Comparison of ENCODE assay signal across 14 mouse cellular contexts in genomic region chr1:137588304-137589300, GRCm38 (mm10).
DNase-seq lines count a peak whose midpoint lies in the region; ATAC-seq and TF ChIP-seq lines count a peak whose summit lies in the region.
"Had no signal": no experiment of that assay in that cellular context is flagged by ENCODE, and none has a peak within 500 bp of the region (broad histone marks: within the 10 kb centered on the region; RNA-seq: fewer than 3 reads in every experiment).

No protein-coding gene starts in this region.

- no peak overlapping the region for H3K4me2 ChIP-seq in forebrain, embryonic 16.5 days (ENCODE audit: low read length)
- no peak overlapping the region for H3K4me2 ChIP-seq in forebrain, embryonic 15.5 days (replicated peaks)
- no peak overlapping the region for H3K4me2 ChIP-seq in hindbrain, postnatal 0 days (ENCODE audit: low read depth, low read length)
- no peak overlapping the region for H3K4me2 ChIP-seq in hindbrain, embryonic 12.5 days (replicated peaks)
- H3K4me2 ChIP-seq: embryonic facial prominence, embryonic 12.5 days had no signal

- no peak for TF ChIP-seq POLR2A in embryonic fibroblast, embryonic 13.5 days (IDR thresholded peaks at IDR 0.05; ENCODE audit: low read depth, low read length)

- WGBS in forebrain, embryonic 16.5 days = 74% methylated on average over 6 of the region's 6 CpGs
- 77% methylated on average over 6 of the region's 6 CpGs for WGBS in forebrain, embryonic 15.5 days
- WGBS in hindbrain, postnatal 0 days = 74% methylated on average over 6 of the region's 6 CpGs
- 89% methylated on average over 6 of the region's 6 CpGs for WGBS in hindbrain, embryonic 12.5 days

- no peaks in the 10 kb centered on the region; the same call in 1 of the 2 replicates for H3K4me1 ChIP-seq in forebrain, embryonic 16.5 days (replicated peaks; ENCODE audit: control insufficient read depth, insufficient read depth, low read length)
- no peaks in the 10 kb centered on the region for H3K4me1 ChIP-seq in forebrain, embryonic 15.5 days
- 0 out of 2 replicates have a peak, but pooled peaks cover 3% of the 10 kb centered on the region for H3K4me1 ChIP-seq in hindbrain, postnatal 0 days (ENCODE audit: insufficient read depth, low read length)
- H3K4me1 ChIP-seq in hindbrain, embryonic 12.5 days = no peaks in the 10 kb centered on the region
- H3K4me1 ChIP-seq in embryonic fibroblast, embryonic 13.5 days (ENCODE audit: control insufficient read depth, insufficient read depth, low read length) = peaks cover 4% of the 10 kb centered on the region; the same call in 1 of the 2 replicates
- H3K4me1 ChIP-seq: embryonic facial prominence, embryonic 12.5 days; megakaryocyte, embryonic 14.5 days had no signal

- H3K9ac ChIP-seq in forebrain, embryonic 16.5 days (replicated peaks; ENCODE audit: low read depth, low read length) = no peak overlapping the region
- H3K9ac ChIP-seq in forebrain, embryonic 15.5 days (replicated peaks) = no peak overlapping the region
- H3K9ac ChIP-seq in hindbrain, postnatal 0 days (replicated peaks; ENCODE audit: low read length) = no peak overlapping the region
- no peak overlapping the region for H3K9ac ChIP-seq in hindbrain, embryonic 12.5 days
- H3K9ac ChIP-seq: embryonic facial prominence, embryonic 12.5 days had no signal

- H3K9me3 ChIP-seq in forebrain, embryonic 16.5 days (ENCODE audit: control insufficient read depth, low read length) = no peaks in the 10 kb centered on the region
- H3K9me3 ChIP-seq in forebrain, embryonic 15.5 days = no peaks in the 10 kb centered on the region
- H3K9me3 ChIP-seq in hindbrain, postnatal 0 days (ENCODE audit: low read length) = no peaks in the 10 kb centered on the region
- H3K9me3 ChIP-seq in hindbrain, embryonic 12.5 days (replicated peaks) = no peaks in the 10 kb centered on the region
- H3K9me3 ChIP-seq: embryonic facial prominence, embryonic 12.5 days; megakaryocyte, embryonic 14.5 days had no signal

- no peak for TF ChIP-seq CTCF in hindbrain, postnatal 0 days (IDR thresholded peaks at IDR 0.05; ENCODE audit: low read depth)
- no peak for TF ChIP-seq CTCF in embryonic fibroblast, embryonic 13.5 days (IDR thresholded peaks at IDR 0.05; ENCODE audit: borderline replicate concordance, insufficient read depth, low read length)

- H3K27me3 ChIP-seq in forebrain, embryonic 16.5 days (replicated peaks; ENCODE audit: control insufficient read depth, insufficient read depth, low read length) = no peaks in the 10 kb centered on the region
- no peaks in the 10 kb centered on the region for H3K27me3 ChIP-seq in forebrain, embryonic 15.5 days
- H3K27me3 ChIP-seq in hindbrain, postnatal 0 days (ENCODE audit: insufficient read depth, low read length) = no peaks in the 10 kb centered on the region
- no peaks in the 10 kb centered on the region for H3K27me3 ChIP-seq in hindbrain, embryonic 12.5 days
- H3K27me3 ChIP-seq: embryonic facial prominence, embryonic 12.5 days; megakaryocyte, embryonic 14.5 days had no signal

- H3K27ac ChIP-seq in forebrain, embryonic 16.5 days (ENCODE audit: low read length) = no peak overlapping the region
- H3K27ac ChIP-seq in forebrain, embryonic 15.5 days (replicated peaks) = no peak overlapping the region
- no peak overlapping the region; the same call in 1 of the 2 replicates for H3K27ac ChIP-seq in hindbrain, postnatal 0 days
- H3K27ac ChIP-seq in hindbrain, embryonic 12.5 days = no peak overlapping the region
- H3K27ac ChIP-seq in embryonic fibroblast, embryonic 13.5 days (ENCODE audit: insufficient read depth, low read length) = peak overlapping the region; percentile 65; the same call in 1 of the 2 replicates
- H3K27ac ChIP-seq: embryonic facial prominence, embryonic 12.5 days had no signal

- DNase-seq in hindbrain, postnatal 0 days (ENCODE audit: low spot score) = peak; percentile 31
- DNase-seq in adrenal gland, postnatal 10 days = no peak
- DNase-seq in adipocyte (ENCODE audit: low spot score) = no peak
- DNase-seq: lung, adult 18-20 months had no signal

- no peaks in the 10 kb centered on the region for H3K36me3 ChIP-seq in forebrain, embryonic 16.5 days (ENCODE audit: control insufficient read depth, insufficient read depth)
- H3K36me3 ChIP-seq in forebrain, embryonic 15.5 days = no peaks in the 10 kb centered on the region
- no peaks in the 10 kb centered on the region for H3K36me3 ChIP-seq in hindbrain, postnatal 0 days (ENCODE audit: insufficient read depth, low read length)
- H3K36me3 ChIP-seq in hindbrain, embryonic 12.5 days = no peaks in the 10 kb centered on the region
- H3K36me3 ChIP-seq: embryonic facial prominence, embryonic 12.5 days; G1E had no signal

- H3K4me3 ChIP-seq in forebrain, embryonic 16.5 days (replicated peaks; ENCODE audit: low read length) = no peak overlapping the region
- no peak overlapping the region for H3K4me3 ChIP-seq in forebrain, embryonic 15.5 days
- H3K4me3 ChIP-seq in hindbrain, postnatal 0 days (ENCODE audit: low read length) = no peak overlapping the region
- H3K4me3 ChIP-seq in hindbrain, embryonic 12.5 days = no peak overlapping the region
- no peak overlapping the region for H3K4me3 ChIP-seq in embryonic fibroblast, embryonic 13.5 days (ENCODE audit: insufficient read depth, low read length)
- H3K4me3 ChIP-seq: embryonic facial prominence, embryonic 12.5 days; megakaryocyte, embryonic 14.5 days had no signal

- peak; percentile 47; the same call in 1 of the 2 replicates for ATAC-seq in forebrain, embryonic 16.5 days
- ATAC-seq in forebrain, embryonic 15.5 days (replicated peaks) = no peak
- peak; percentile 33; the same call in 1 of the 2 replicates for ATAC-seq in hindbrain, postnatal 0 days
- ATAC-seq in hindbrain, embryonic 12.5 days (ENCODE audit: low FRiP score) = no peak
- ATAC-seq in cerebellum, adult (ENCODE audit: insufficient number of reproducible peaks, low FRiP score, low TSS enrichment) = peak; percentile 69
- ATAC-seq: forebrain, embryonic 14.5 days; intestine, embryonic 16.5 days had no signal

Comparison
In these comparisons a context has a peak if more than half of its experiments do, and no peak if none do; other contexts are left out.
1. ATAC-seq: peak in forebrain, embryonic 16.5 days (single experiment), hindbrain, postnatal 0 days (single experiment) and cerebellum, adult (single experiment); none in forebrain, embryonic 15.5 days (single experiment) and hindbrain, embryonic 12.5 days (single experiment).